Mouse (Mus musculus) MEL (cell line): ENCODE measurements around the gene Dok4.
"Not testable (repeated sequence)": the region's sequence is repeated elsewhere in the genome, so short reads cannot be mapped to it uniquely, and the experiment has no call there.

Experiments
- CTCF ChIP-seq, 3 experiments: IDR thresholded peaks in 2 of 3; conservative IDR thresholded peaks in 1 of 3; 2 replicates each; pipeline ENCODE4 v1.5.1; 2011 to 2012; ENCODE audit warnings: low read length in 3 of 3, low read depth in 2 of 3, mild to moderate bottlenecking in 2 of 3, improper control_type of control experiment in 1 of 3, inconsistent platforms in 1 of 3, mixed read lengths in 1 of 3, moderate library complexity in 1 of 3; ENCODE audit not compliant: control insufficient read depth in 1 of 3, insufficient read depth in 1 of 3, poor library complexity in 1 of 3, severe bottlenecking in 1 of 3
- E2F4 ChIP-seq: IDR thresholded peaks from 2 replicates; pipeline ENCODE4 v1.6.1; 2011; ENCODE audit warnings: low read depth, low read length, improper control_type of control experiment, borderline replicate concordance
- ETS1 ChIP-seq: IDR thresholded peaks from 2 replicates; pipeline ENCODE4 v1.6.1; 2012; ENCODE audit warnings: low read depth, mild to moderate bottlenecking, inconsistent platforms, low read length, improper control_type of control experiment, moderate library complexity
- MXI1 ChIP-seq: IDR thresholded peaks from 2 replicates; pipeline ENCODE4 v1.6.1; 2011; ENCODE audit warnings: mild to moderate bottlenecking, low read depth, low read length, improper control_type of control experiment
- TAL1 ChIP-seq: IDR thresholded peaks from 2 replicates; pipeline ENCODE4 v1.6.1; 2012; ENCODE audit warnings: mild to moderate bottlenecking, inconsistent platforms, low read length, moderate library complexity, mixed read lengths
- TCF12 ChIP-seq: IDR thresholded peaks from 2 replicates; pipeline ENCODE4 v1.6.1; 2014; ENCODE audit warnings: low read depth, mild to moderate bottlenecking, inconsistent platforms, low read length, improper control_type of control experiment, moderate library complexity
- USF1 ChIP-seq: IDR thresholded peaks from 2 replicates; pipeline ENCODE4 v1.6.1; 2014; ENCODE audit warnings: low read depth, mild to moderate bottlenecking, inconsistent platforms, low read length, improper control_type of control experiment, moderate library complexity

DNA sequence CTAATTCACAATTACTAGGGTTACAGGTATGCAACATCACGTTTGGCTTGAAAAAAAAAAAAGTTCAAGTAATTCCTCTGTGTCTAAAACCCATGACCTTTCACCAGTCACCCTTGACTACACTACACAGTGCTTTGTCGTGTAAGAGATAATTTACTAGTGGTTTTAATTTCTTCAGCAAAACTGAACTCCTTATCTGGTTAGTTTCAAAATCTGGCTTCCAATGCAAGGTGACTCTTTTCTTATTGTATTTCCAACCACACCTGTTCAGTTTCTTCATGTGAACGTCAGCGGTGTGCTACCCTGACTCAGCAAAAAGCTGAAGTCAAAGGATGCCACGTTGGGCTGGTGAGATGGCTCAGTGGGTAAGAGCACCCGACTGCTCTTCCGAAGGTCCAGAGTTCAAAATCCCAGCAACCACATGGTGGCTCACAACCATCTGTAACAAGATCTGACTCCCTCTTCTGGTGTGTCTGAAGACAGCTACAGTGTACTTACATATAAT lies 42.2 kb downstream of the Dok4 start:
- TF ChIP-seq MXI1; ETS1; CTCF (IDR thresholded peaks at IDR 0.05 in 2 of 3, conservative IDR thresholded peaks at IDR 0.05 in 1 of 3; ENCODE audit: control insufficient read depth in 1 of 3, insufficient read depth in 1 of 3, low read depth in 2 of 3, low read length in 3 of 3, poor library complexity in 1 of 3, severe bottlenecking in 1 of 3); TCF12; TAL1; E2F4; USF1: not testable (repeated sequence)
